Comparison of ENCODE assay signal across 25 mouse cellular contexts in genomic region chr6:49013023-49013422, GRCm38 (mm10). TPM values are rescaled to one million over a fixed set of nuclear protein-coding genes. Genes with fewer than 3 reads are reported as not detected.
"Had no signal": no experiment of that assay in that cellular context is flagged by ENCODE, and none has a peak within 500 bp of the region (broad histone marks: within the 10 kb centered on the region; RNA-seq: fewer than 3 reads in every experiment).

No protein-coding gene starts in this region.

- H3K9ac ChIP-seq: liver, embryonic 12.5 days; liver, embryonic 14.5 days; lung, embryonic 15.5 days; midbrain, embryonic 13.5 days; neural tube, embryonic 13.5 days; neural tube, embryonic 15.5 days had no signal

- H3K27me3 ChIP-seq: liver, embryonic 12.5 days; lung, embryonic 15.5 days; midbrain, embryonic 13.5 days; neural tube, embryonic 15.5 days had no signal

- H3K27ac ChIP-seq: liver, embryonic 12.5 days; liver, embryonic 14.5 days; lung, embryonic 15.5 days; midbrain, embryonic 13.5 days; neural tube, embryonic 13.5 days; neural tube, embryonic 15.5 days had no signal

- H3K4me2 ChIP-seq: liver, embryonic 12.5 days; lung, embryonic 15.5 days; midbrain, embryonic 11.5 days; midbrain, embryonic 13.5 days; neural tube, embryonic 13.5 days; neural tube, embryonic 15.5 days had no signal

- H3K36me3 ChIP-seq: liver, embryonic 12.5 days; lung, embryonic 15.5 days; midbrain, embryonic 13.5 days; neural tube, embryonic 13.5 days; neural tube, embryonic 15.5 days had no signal

- ATAC-seq: liver, embryonic 12.5 days; lung, postnatal 0 days; midbrain, embryonic 13.5 days; midbrain, embryonic 16.5 days had no signal

- DNase-seq: lung, postnatal 14 days; lung, postnatal 4 days; retina, postnatal 1 day; right cerebral cortex, adult 18-20 months; right cerebral cortex, postnatal 25 days; right cerebral cortex, postnatal 4 days; spleen, adult 18-20 months; thymus, adult 18-20 months; thymus, postnatal 25 days had no signal

- H3K9me3 ChIP-seq: liver, embryonic 12.5 days; lung, embryonic 15.5 days; neural tube, embryonic 13.5 days; neural tube, embryonic 15.5 days had no signal

- H3K4me3 ChIP-seq: liver, embryonic 12.5 days; lung, embryonic 15.5 days; megakaryocyte, embryonic 14.5 days; midbrain, embryonic 13.5 days; myocyte; neural tube, embryonic 13.5 days; neural tube, embryonic 15.5 days had no signal

RNA-seq across cellular contexts. Expression of gene Svs1, which starts 26.4 kb away (rescaled TPM):
- polyA plus RNA-seq: liver, embryonic 12.5 days; liver, embryonic 14.5 days; liver, embryonic 16.5 days; lung, embryonic 15.5 days; lung, postnatal 0 days; midbrain, embryonic 11.5 days; midbrain, embryonic 13.5 days; midbrain, embryonic 16.5 days; myocyte; neural tube, embryonic 11.5 days; neural tube, embryonic 13.5 days; neural tube, embryonic 15.5 days; small intestine, adult 2 months; stomach, embryonic 14.5 days; stomach, embryonic 16.5 days had no signal

RNA-seq across cellular contexts. Expression of gene Doxl2, which starts 38.3 kb away (rescaled TPM):
- polyA plus RNA-seq: liver, embryonic 12.5 days; liver, embryonic 14.5 days; liver, embryonic 16.5 days; lung, embryonic 15.5 days; lung, postnatal 0 days; midbrain, embryonic 11.5 days; midbrain, embryonic 13.5 days; midbrain, embryonic 16.5 days; myocyte; neural tube, embryonic 11.5 days; neural tube, embryonic 13.5 days; neural tube, embryonic 15.5 days; small intestine, adult 2 months; stomach, embryonic 14.5 days; stomach, embryonic 16.5 days had no signal
